Mouse (Mus musculus): ENCODE results near the gene Calm3.

DNA sequence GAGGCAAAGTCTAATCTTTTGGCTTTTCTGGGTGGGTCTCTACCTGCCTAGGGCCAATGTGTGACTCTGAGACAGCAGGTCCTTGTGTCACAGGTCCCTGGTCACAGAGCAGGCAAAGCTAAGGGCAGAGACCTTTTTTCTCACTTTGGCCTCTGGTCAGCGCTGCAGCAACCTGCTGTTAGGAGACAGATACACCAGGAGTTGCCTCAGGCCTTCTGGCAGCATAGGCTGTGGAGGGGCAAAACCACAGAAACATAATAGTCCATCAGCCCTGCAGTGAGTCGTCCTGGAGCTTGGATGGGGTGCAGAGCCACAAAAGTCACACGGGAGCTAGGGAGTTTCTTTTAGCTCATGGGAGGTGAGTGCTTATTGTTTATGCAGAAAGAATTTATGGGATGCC lies 5.2 kb downstream of the Calm3 start:
- no peak for TF ChIP-seq CTCF (IDR thresholded peaks at IDR 0.05; ENCODE audit: control insufficient read depth, insufficient read depth, low read length)
- no peak for TF ChIP-seq POLR2A (IDR thresholded peaks at IDR 0.05; ENCODE audit: borderline replicate concordance, control insufficient read depth, low read depth, low read length)
